Mouse (Mus musculus): Measurements from ENCODE around the gene 4930507D05Rik. TPM values are rescaled to one million over a fixed set of nuclear protein-coding genes. Genes with fewer than 3 reads are reported as not detected.

4930507D05Rik gene
- total and polyA plus RNA-seq, 3 experiments, result 0.27 to 0.68 (median 0.39) TPM

- Histone ChIP-seq H3K36me3 (replicated peaks in 1 of 2; ENCODE audit: control insufficient read depth in 1 of 2, insufficient read depth in 1 of 2, low read length in 1 of 2) (peaks cover 6 to 33% of the 10 kb centered on the region in 2 experiments), H3K9me3 (replicated peaks; ENCODE audit: low read length) (no peaks in the 10 kb centered on the region), H3K4me2 (ENCODE audit: insufficient read depth, low read depth, poor library complexity, severe bottlenecking) (no peak overlapping the region), H3K79me2 (replicated peaks; ENCODE audit: control insufficient read depth, extremely low read depth, insufficient read depth, poor library complexity, severe bottlenecking) (peaks cover 14% of the 10 kb centered on the region), H3K27me3 (replicated peaks) (no peaks in the 10 kb centered on the region), H3K27ac (ENCODE audit: insufficient read depth, low read depth) (no peak overlapping the region), H3K4me1 (ENCODE audit: control insufficient read depth in 1 of 2, insufficient read depth in 2 of 2) (no peaks in the 10 kb centered on the region), H3K4me3 (replicated peaks in 1 of 3; ENCODE audit: low read depth in 2 of 3, low read length in 2 of 3, poor library complexity in 1 of 3) (no peak overlapping the region), H3K9ac (ENCODE audit: insufficient read depth, low read depth) (no peak overlapping the region)
- no peak for DNase-seq (ENCODE audit: extremely low read depth)
- in situ Hi-C loops (cut with MboI; ENCODE audit: low pct_ligation_motif_present, low pct_unique_long_range_greater_than_20kb, low sequenced_read_pairs) (no loop called here), dilution Hi-C loops (cut with MboI; ENCODE audit: extremely low pct_ligation_motif_present, extremely low pct_unique_long_range_greater_than_20kb, low sequenced_read_pairs) (no loop called here)
- TF ChIP-seq PAX5 (IDR thresholded peaks at IDR 0.05; ENCODE audit: low read length), result no peak
- TF ChIP-seq USF2 (conservative IDR thresholded peaks at IDR 0.05; ENCODE audit: low read depth, low read length), result no peak
- no peak for TF ChIP-seq GABPA (IDR thresholded peaks at IDR 0.05; ENCODE audit: insufficient replicate concordance, low read depth, low read length)
- TF ChIP-seq MAX (IDR thresholded peaks at IDR 0.05; ENCODE audit: low read length), result no peak
- no peak for TF ChIP-seq CHD1 (IDR thresholded peaks at IDR 0.05; ENCODE audit: low read depth, low read length)
- no peak for TF ChIP-seq EP300 (IDR thresholded peaks at IDR 0.05; ENCODE audit: low read length)
- no peak for TF ChIP-seq IRF4 (IDR thresholded peaks at IDR 0.05; ENCODE audit: low read depth, low read length)
- TF ChIP-seq JUND (conservative IDR thresholded peaks at IDR 0.05; ENCODE audit: low read depth, low read length), result no peak
- no peak for TF ChIP-seq SMC3 (IDR thresholded peaks at IDR 0.05; ENCODE audit: low read depth, low read length)
- no peak for TF ChIP-seq RCOR1 (conservative IDR thresholded peaks at IDR 0.05; ENCODE audit: low read depth, low read length)
- no peak for TF ChIP-seq E2F4 (IDR thresholded peaks at IDR 0.05; ENCODE audit: insufficient replicate concordance, low read depth, low read length)
Measured at GRCm38 (mm10) chr10:62476980-62477379, 27.7 kb downstream of the 4930507D05Rik start.

GRCm38 (mm10) chr10:62481108-62481852 is 32.0 kb downstream of the 4930507D05Rik start:
- no peak for DNase-seq (ENCODE audit: extremely low read depth)
- dilution Hi-C loops (cut with MboI; ENCODE audit: extremely low pct_ligation_motif_present, extremely low pct_unique_long_range_greater_than_20kb, low sequenced_read_pairs) (no loop called here), in situ Hi-C loops (cut with MboI; ENCODE audit: low pct_ligation_motif_present, low pct_unique_long_range_greater_than_20kb, low sequenced_read_pairs) (no loop called here)
- TF ChIP-seq CTCF (conservative IDR thresholded peaks at IDR 0.05 in 1 of 2, IDR thresholded peaks at IDR 0.05 in 1 of 2; ENCODE audit: low read depth in 2 of 2, low read length in 2 of 2), result peak in 1 of 2 experiments; percentile 34; a peak in 2 of 4 replicates
- TF ChIP-seq TCF12 (IDR thresholded peaks at IDR 0.05; ENCODE audit: low read depth, low read length), result no peak
- peak; percentile 68 for TF ChIP-seq MYC (IDR thresholded peaks at IDR 0.05; ENCODE audit: low read depth, low read length)
- TF ChIP-seq TBP (conservative IDR thresholded peaks at IDR 0.05; ENCODE audit: low read depth, low read length), result no peak
- no peak overlapping the region for H3K4me2 ChIP-seq (ENCODE audit: insufficient read depth, low read depth, poor library complexity, severe bottlenecking)
- H3K9me3 ChIP-seq (replicated peaks; ENCODE audit: low read length), result no peaks in the 10 kb centered on the region
- H3K4me3 ChIP-seq (replicated peaks in 1 of 3; ENCODE audit: low read depth in 2 of 3, low read length in 2 of 3, poor library complexity in 1 of 3), result no peak overlapping the region
- H3K27me3 ChIP-seq (replicated peaks), result no peaks in the 10 kb centered on the region
- no peak overlapping the region for H3K9ac ChIP-seq (ENCODE audit: insufficient read depth, low read depth)
- H3K36me3 ChIP-seq (replicated peaks in 1 of 2; ENCODE audit: control insufficient read depth in 1 of 2, insufficient read depth in 1 of 2, low read length in 1 of 2), result peaks cover 3 to 18% of the 10 kb centered on the region in 2 experiments
- no peak overlapping the region for H3K27ac ChIP-seq (ENCODE audit: insufficient read depth, low read depth)
- peaks cover 33% of the 10 kb centered on the region for H3K79me2 ChIP-seq (replicated peaks; ENCODE audit: control insufficient read depth, extremely low read depth, insufficient read depth, poor library complexity, severe bottlenecking)
- H3K4me1 ChIP-seq (ENCODE audit: control insufficient read depth in 1 of 2, insufficient read depth in 2 of 2), result peaks cover 0 to 5% of the 10 kb centered on the region in 2 experiments; a peak in 2 of 4 replicates

Data from CH12.LX (cell line).